Mouse (Mus musculus) gastrocnemius, adult 2 months (tissue): Measurements from ENCODE around the gene Slc16a6. TPM values are rescaled to one million over a fixed set of nuclear protein-coding genes. Genes with fewer than 3 reads are reported as not detected.

ENCODE experiments used
- DNase-seq: peaks from one replicate; pipeline ENCODE4 v3.0.0; 2022
- H3K27ac ChIP-seq: fragments of 200-600 bp; 2 replicates; pipeline ENCODE4 v1.8.1; 2022; ENCODE audit warnings: mild to moderate bottlenecking
- H3K4me3 ChIP-seq: fragments of 200-600 bp; 2 replicates; pipeline ENCODE4 v1.8.1; 2022; ENCODE audit warnings: mild to moderate bottlenecking, moderate library complexity
- CTCF ChIP-seq: fragments of 200-600 bp; IDR thresholded peaks from 2 replicates; pipeline ENCODE4 v1.8.1; 2022; ENCODE audit warnings: antibody characterized with exemption, mild to moderate bottlenecking, moderate library complexity
- intact Hi-C: fragments of 180-260 bp; cut with DNase I; formaldehyde crosslinking; loops from one replicate; pipeline ENCODE4 v1.15.1; 2025
- total RNA-seq, 2 experiments: library from RNA; stranded (reverse); gene quantifications; 2 replicates each; pipeline ENCODE4 v1.2.3; 2021

The Slc16a6 gene
- total RNA-seq, 2 experiments from 2014 or later = 7.4 to 9.2 TPM

- Histone ChIP-seq H3K4me3 (no peak overlapping the region), H3K27ac (no peak overlapping the region)
- TF ChIP-seq CTCF = no peak
- no peak for DNase-seq
- intact Hi-C loops = no loop called here
Measured at GRCm38 (mm10) chr11:109477606-109478380, 4.4 kb upstream of the Slc16a6 start.

GRCm38 (mm10) chr11:109476653-109477052 lies 3.3 kb upstream of the Slc16a6 start:
- Histone ChIP-seq H3K27ac (no peak overlapping the region), H3K4me3 (no peak overlapping the region)
- TF ChIP-seq CTCF = no peak
- no peak for DNase-seq
- intact Hi-C loops = no loop called here

- no peak for DNase-seq
- intact Hi-C loops = no loop called here
- H3K4me3 ChIP-seq = no peak overlapping the region
- no peak for TF ChIP-seq CTCF
- no peak overlapping the region for H3K27ac ChIP-seq
Measured at GRCm38 (mm10) chr11:109476241-109476640, 2.8 kb upstream of the Slc16a6 start.

- DNase-seq = no peak
- TF ChIP-seq CTCF = no peak
- intact Hi-C loops = no loop called here
- no peak overlapping the region for H3K4me3 ChIP-seq
- H3K27ac ChIP-seq = no peak overlapping the region
Measured at GRCm38 (mm10) chr11:109475717-109476116, 2.3 kb upstream of the Slc16a6 start.

GRCm38 (mm10) chr11:109474836-109475235 lies 1.4 kb upstream of the Slc16a6 start:
- no peak overlapping the region for H3K27ac ChIP-seq
- DNase-seq = no peak
- TF ChIP-seq CTCF = no peak
- intact Hi-C loops = loop anchor here (5.0 kb wide), 1 partner anchor 97 kb away; no protein-coding TSS in a partner anchor
- no peak overlapping the region for H3K4me3 ChIP-seq

GRCm38 (mm10) chr11:109474086-109474742 lies 816 bp upstream of the Slc16a6 start:
- no peak for TF ChIP-seq CTCF
- DNase-seq = no peak
- H3K27ac ChIP-seq = peak overlapping the region; percentile 89
- intact Hi-C loops = loop anchor here (5.0 kb wide), 1 partner anchor 98 kb away; no protein-coding TSS in a partner anchor
- H3K4me3 ChIP-seq = peak overlapping the region; percentile 91

- Histone ChIP-seq H3K27ac (peak overlapping the region; percentile 89), H3K4me3 (peak overlapping the region; percentile 91)
- no peak for DNase-seq
- TF ChIP-seq CTCF = no peak
- intact Hi-C loops = loop anchor here (5.0 kb wide), 1 partner anchor 100 kb away; no protein-coding TSS in a partner anchor
Measured at GRCm38 (mm10) chr11:109472821-109473170, 602 bp downstream of the Slc16a6 start.

GRCm38 (mm10) chr11:109472171-109472691 lies 1.2 kb downstream of the Slc16a6 start:
- intact Hi-C loops = loop anchor here (5.0 kb wide), 1 partner anchor 100 kb away; no protein-coding TSS in a partner anchor
- DNase-seq = peak; percentile 58
- peak overlapping the region; percentile 91 for H3K4me3 ChIP-seq
- peak overlapping the region; percentile 89 for H3K27ac ChIP-seq
- 0 out of 2 replicates have a peak, but pooled peaks have one; percentile 2 for TF ChIP-seq CTCF

GRCm38 (mm10) chr11:109470921-109471861 lies 2.2 kb downstream of the Slc16a6 start:
- TF ChIP-seq CTCF = no peak
- no peak for DNase-seq
- peak overlapping the region; percentile 91 for H3K4me3 ChIP-seq
- intact Hi-C loops = loop anchor here (5.0 kb wide), 1 partner anchor 101 kb away; no protein-coding TSS in a partner anchor
- H3K27ac ChIP-seq = no peak overlapping the region

GRCm38 (mm10) chr11:109470170-109470569 lies 3.2 kb downstream of the Slc16a6 start:
- DNase-seq = no peak
- intact Hi-C loops = loop anchor here (5.0 kb wide), 1 partner anchor 102 kb away; no protein-coding TSS in a partner anchor
- no peak overlapping the region for H3K4me3 ChIP-seq
- H3K27ac ChIP-seq = no peak overlapping the region
- no peak for TF ChIP-seq CTCF

- intact Hi-C loops = no loop called here
- TF ChIP-seq CTCF = no peak
- Histone ChIP-seq H3K27ac (no peak overlapping the region), H3K4me3 (no peak overlapping the region)
- no peak for DNase-seq
Measured at GRCm38 (mm10) chr11:109468133-109468532, 5.3 kb downstream of the Slc16a6 start.

GRCm38 (mm10) chr11:109466987-109467386 lies 6.4 kb downstream of the Slc16a6 start:
- intact Hi-C loops = no loop called here
- no peak for TF ChIP-seq CTCF
- Histone ChIP-seq H3K4me3 (no peak overlapping the region), H3K27ac (no peak overlapping the region)
- no peak for DNase-seq
